Mouse (Mus musculus) B cell, adult 2 months (primary cell): Measurements from ENCODE around the gene Kat2a.
A peak's percentile ranks its signal among the peaks of the same experiment; 100 is the strongest.

Experiments used
- DNase-seq, 2 experiments: peaks; one replicate each; pipeline ENCODE4 v3.0.0; 2022

The Kat2a gene

DNA sequence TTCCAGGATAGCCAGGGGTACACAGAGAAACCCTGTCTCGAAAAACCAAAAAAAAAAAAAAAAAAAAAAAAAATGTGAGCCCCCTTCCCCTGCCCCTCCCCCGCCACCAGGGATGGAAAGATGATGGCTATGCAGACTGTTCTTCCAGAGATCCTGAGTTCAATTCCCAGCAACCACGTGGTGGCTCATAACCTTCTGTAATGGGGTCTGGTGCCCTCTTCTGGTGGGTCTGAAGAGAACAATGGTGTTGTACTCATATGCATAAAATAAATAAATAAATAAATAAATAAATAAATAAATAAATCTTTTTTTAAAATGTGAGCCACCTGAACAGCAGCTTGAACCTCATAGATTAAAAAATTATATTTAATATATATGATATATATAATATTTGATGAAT, 56.7 kb downstream of the Kat2a start:
- peak in 1 of 2 experiments; percentile 32 for DNase-seq
